Mouse (Mus musculus): ENCODE data around the gene Pkd2. TPM values are rescaled to one million over a fixed set of nuclear protein-coding genes. Genes with fewer than 3 reads are reported as not detected.

Pkd2 gene
- polyA plus RNA-seq, 1 experiment from 2014 or later: 10.9 TPM

GRCm38 (mm10) chr5:104538612-104539011 is 79.4 kb downstream of the Pkd2 start:
- Histone ChIP-seq H3K27ac (ENCODE audit: low read depth, low read length) (no peak overlapping the region), H3K9me3 (replicated peaks; ENCODE audit: control insufficient read depth, low read length) (no peaks in the 10 kb centered on the region), H3K4me3 (ENCODE audit: low read depth, low read length) (no peak overlapping the region), H3K4me1 (ENCODE audit: control insufficient read depth, insufficient read depth, low read length) (no peaks in the 10 kb centered on the region), H3K9ac (ENCODE audit: low read depth, low read length) (no peak overlapping the region), H3K4me2 (no peak overlapping the region), H3K27me3 (ENCODE audit: control insufficient read depth, insufficient read depth, low read length) (no peaks in the 10 kb centered on the region), H3K36me3 (ENCODE audit: control insufficient read depth, insufficient read depth, low read length) (peaks cover 23% of the 10 kb centered on the region)
- ATAC-seq (replicated peaks; ENCODE audit: insufficient number of reproducible peaks, low FRiP score, low TSS enrichment): no peak
- 93% methylated on average over 1 of the region's 1 CpGs for WGBS (ENCODE audit: insufficient replicate concordance)

DNA sequence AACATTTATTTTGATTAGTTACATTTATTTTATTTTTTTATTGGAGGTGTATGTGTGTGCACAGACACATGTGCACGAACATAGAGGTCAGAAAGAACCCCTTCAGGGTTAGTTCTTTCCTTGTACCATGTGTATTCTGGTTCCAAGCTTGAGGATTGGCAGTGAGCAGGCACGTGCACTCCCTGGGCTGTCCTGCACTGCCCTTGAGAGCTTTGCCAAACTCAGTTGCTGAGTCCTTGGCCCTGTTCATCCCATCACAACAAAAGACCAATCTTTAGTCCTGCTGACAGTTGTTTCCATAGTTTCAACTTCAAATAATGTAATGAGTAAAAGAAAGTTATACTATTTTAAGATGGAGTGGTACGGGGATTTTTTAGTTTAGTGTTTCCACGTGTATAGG is 80.1 kb downstream of the Pkd2 start:
- Histone ChIP-seq H3K9ac (ENCODE audit: low read depth, low read length) (no peak overlapping the region), H3K27me3 (ENCODE audit: control insufficient read depth, insufficient read depth, low read length) (no peaks in the 10 kb centered on the region), H3K27ac (ENCODE audit: low read depth, low read length) (no peak overlapping the region), H3K9me3 (replicated peaks; ENCODE audit: control insufficient read depth, low read length) (no peaks in the 10 kb centered on the region), H3K36me3 (ENCODE audit: control insufficient read depth, insufficient read depth, low read length) (peaks cover 23% of the 10 kb centered on the region), H3K4me2 (no peak overlapping the region), H3K4me1 (ENCODE audit: control insufficient read depth, insufficient read depth, low read length) (no peaks in the 10 kb centered on the region), H3K4me3 (ENCODE audit: low read depth, low read length) (no peak overlapping the region)
- no peak for ATAC-seq (replicated peaks; ENCODE audit: insufficient number of reproducible peaks, low FRiP score, low TSS enrichment)
- WGBS (ENCODE audit: insufficient replicate concordance): 90% methylated on average over 4 of the region's 4 CpGs

Other genes with a start within 250 kb of the Pkd2 start
- gene Ibsp, start 160.3 kb upstream of the Pkd2 start, polyA plus RNA-seq (2014; fragmentation: Nextera tagmentation; extraction: Ambion mirVana): not detected in 2 replicates
- not detected in 2 replicates for gene Mepe, start 134.1 kb upstream of the Pkd2 start, polyA plus RNA-seq (2014; fragmentation: Nextera tagmentation; extraction: Ambion mirVana)
- 1.3 and 2.3 TPM in 2 replicates for gene Spp1, start 24.3 kb upstream of the Pkd2 start, polyA plus RNA-seq (2014; fragmentation: Nextera tagmentation; extraction: Ambion mirVana)
- 9.2 and 9.9 TPM in 2 replicates for gene BC005561, start 48.9 kb downstream of the Pkd2 start, polyA plus RNA-seq (2014; fragmentation: Nextera tagmentation; extraction: Ambion mirVana)

Measured in heart, embryonic 11.5 days (tissue).